Mouse (Mus musculus) embryonic facial prominence, embryonic 10.5 days (tissue): ENCODE measurements around the gene Zfp362. TPM values are rescaled to one million over a fixed set of nuclear protein-coding genes. Genes with fewer than 3 reads are reported as not detected.
A peak's percentile ranks its signal among the peaks of the same experiment; 100 is the strongest.

ENCODE experiments used
- DNase-seq: peaks from one replicate; pipeline ENCODE4 v3.0.0-alpha.2; 2017; ENCODE audit warnings: low spot score
- H3K27ac ChIP-seq: fragments of 300-500 bp; sonication (generic); replicated peaks from 2 replicates; pipeline ENCODE4 v1.5.1; 2016; ENCODE audit warnings: mild to moderate bottlenecking
- H3K27me3 ChIP-seq: fragments of 300-500 bp; sonication (generic); replicated peaks from 2 replicates; pipeline ENCODE4 v1.6.1; 2016; ENCODE audit warnings: low read depth, mild to moderate bottlenecking; ENCODE audit not compliant: poor library complexity, severe bottlenecking
- H3K36me3 ChIP-seq: fragments of 300-500 bp; sonication (generic); replicated peaks from 2 replicates; pipeline ENCODE4 v1.6.1; 2016; ENCODE audit warnings: mild to moderate bottlenecking, moderate library complexity
- H3K4me1 ChIP-seq: fragments of 300-500 bp; sonication (generic); 2 replicates; pipeline ENCODE4 v1.6.1; 2016
- H3K4me3 ChIP-seq: fragments of 300-500 bp; sonication (generic); 2 replicates; pipeline ENCODE4 v1.5.1; 2016; ENCODE audit warnings: mild to moderate bottlenecking, moderate library complexity
- H3K9me3 ChIP-seq: fragments of 300-500 bp; sonication (generic); 2 replicates; pipeline ENCODE4 v1.6.1; 2016; ENCODE audit warnings: mild to moderate bottlenecking
- WGBS: fragments of 180-500 bp; shearing (Covaris S2); methylation state at CpG from one replicate; pipeline ENCODE4 v1.1.7; 2016; 5-methylcytosine and 5-hydroxymethylcytosine counted together
- polyA plus RNA-seq: library from polyadenylated mRNA; unstranded; fragments of >200 nt; fragmentation: Nextera tagmentation; extraction: Ambion mirVana; gene quantifications from 2 replicates; pipeline ENCODE4 v1.2.1, GENCODE M21; 2016

Gene Zfp362
- polyA plus RNA-seq, 1 experiment from 2014 or later = 38.7 TPM

- H3K36me3 ChIP-seq = no peaks in the 10 kb centered on the region
- H3K4me3 ChIP-seq = no peak overlapping the region
- H3K4me1 ChIP-seq = peaks cover 16% of the 10 kb centered on the region
- H3K9me3 ChIP-seq = no peaks in the 10 kb centered on the region
- 72% methylated on average over 12 of the region's 12 CpGs for WGBS
- H3K27me3 ChIP-seq = no peaks in the 10 kb centered on the region
- H3K27ac ChIP-seq = no peak overlapping the region
- DNase-seq = no peak
These were observed 14.7 kb upstream of the Zfp362 start for GRCm38 (mm10) chr4:128820568-128820967.

DNA sequence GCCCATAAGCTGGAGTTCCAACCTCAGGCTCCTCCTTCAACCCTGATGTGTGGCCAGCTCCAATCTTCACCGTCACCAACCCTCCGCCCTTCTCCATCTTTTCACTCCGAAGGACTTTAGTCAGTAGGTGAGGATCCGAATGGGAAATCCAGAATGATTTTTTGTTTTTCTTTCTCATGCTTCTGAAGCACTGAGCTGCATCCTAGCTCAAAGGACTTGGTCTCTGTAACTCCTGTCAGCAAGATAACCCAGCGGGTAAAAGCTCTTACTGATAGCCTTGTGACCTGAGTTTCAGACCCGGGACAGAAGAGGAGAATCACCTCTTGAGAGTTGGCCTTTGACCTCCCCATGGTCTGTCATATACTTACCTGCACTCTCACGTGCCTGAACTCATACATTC, 11.2 kb upstream of the Zfp362 start:
- Histone ChIP-seq H3K27ac (no peak overlapping the region), H3K36me3 (no peaks in the 10 kb centered on the region), H3K9me3 (no peaks in the 10 kb centered on the region), H3K4me1 (peaks cover 31% of the 10 kb centered on the region), H3K27me3 (no peaks in the 10 kb centered on the region), H3K4me3 (no peak overlapping the region)
- no peak for DNase-seq
- WGBS = 60% methylated on average over 7 of the region's 7 CpGs

- DNase-seq = peak; percentile 82
- Histone ChIP-seq H3K27ac (peak overlapping the region; percentile 78), H3K27me3 (no peaks in the 10 kb centered on the region), H3K4me1 (peaks cover 44% of the 10 kb centered on the region), H3K4me3 (peak overlapping the region; percentile 64), H3K36me3 (no peaks in the 10 kb centered on the region), H3K9me3 (no peaks in the 10 kb centered on the region)
- 15% methylated on average over 16 of the region's 16 CpGs for WGBS
These were observed 5.7 kb upstream of the Zfp362 start for GRCm38 (mm10) chr4:128811382-128812056.

- H3K27me3 ChIP-seq = no peaks in the 10 kb centered on the region
- under 1% methylated on average over 15 of the region's 15 CpGs for WGBS
- peak overlapping the region; percentile 91 for H3K4me3 ChIP-seq
- H3K9me3 ChIP-seq = no peaks in the 10 kb centered on the region
- peak; percentile 87 for DNase-seq
- peaks cover 10% of the 10 kb centered on the region; the same call in 1 of the 2 replicates for H3K36me3 ChIP-seq
- peaks cover 52% of the 10 kb centered on the region for H3K4me1 ChIP-seq
- H3K27ac ChIP-seq = peak overlapping the region; percentile 99
These were observed 958 bp upstream of the Zfp362 start for GRCm38 (mm10) chr4:128806827-128807179.

- WGBS = 2% methylated on average over 74 of the region's 74 CpGs
- Histone ChIP-seq H3K36me3 (peaks cover 24% of the 10 kb centered on the region), H3K4me3 (peak overlapping the region; percentile 91), H3K4me1 (peaks cover 59% of the 10 kb centered on the region), H3K9me3 (no peaks in the 10 kb centered on the region), H3K27me3 (no peaks in the 10 kb centered on the region), H3K27ac (peak overlapping the region; percentile 99)
- DNase-seq = peak; percentile 63
These were observed 449 bp downstream of the Zfp362 start for GRCm38 (mm10) chr4:128805150-128806042.

DNA sequence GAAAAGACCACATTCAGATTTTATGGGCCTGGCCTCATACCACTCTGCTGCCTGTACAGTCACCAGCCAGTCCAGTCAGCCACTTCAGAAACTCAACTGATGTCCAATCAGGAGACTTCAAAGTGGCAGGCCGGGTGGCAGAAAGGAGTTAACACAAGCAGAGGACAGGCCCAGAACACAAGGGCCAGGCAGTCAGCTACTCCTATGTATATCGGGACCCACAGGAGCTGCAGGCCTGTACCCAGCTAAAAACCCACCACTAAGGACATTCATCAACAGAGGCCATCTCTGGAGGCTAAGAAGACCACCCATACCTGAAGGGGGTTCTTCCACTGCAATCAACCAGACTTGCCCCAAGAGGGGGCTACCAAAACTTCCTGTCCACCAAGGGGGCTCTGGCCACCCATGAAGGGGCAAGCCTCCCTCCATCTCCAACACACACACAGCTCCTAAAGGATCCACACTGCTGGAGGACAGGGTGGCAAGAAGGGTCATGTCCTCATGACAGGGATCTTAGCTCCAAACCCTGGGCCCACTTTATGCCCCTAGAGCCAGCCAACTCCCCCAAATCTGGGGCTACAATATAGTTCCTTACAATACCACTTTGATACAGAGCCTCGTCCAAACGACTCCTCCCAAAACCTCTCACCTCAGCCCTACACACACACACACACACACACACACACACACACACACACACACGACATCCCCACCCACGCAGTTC, 1.3 kb downstream of the Zfp362 start:
- peaks cover 32% of the 10 kb centered on the region for H3K36me3 ChIP-seq
- H3K4me1 ChIP-seq = peaks cover 67% of the 10 kb centered on the region
- H3K9me3 ChIP-seq = no peaks in the 10 kb centered on the region
- H3K27me3 ChIP-seq = no peaks in the 10 kb centered on the region
- peak overlapping the region; percentile 99 for H3K27ac ChIP-seq
- peak overlapping the region; percentile 91 for H3K4me3 ChIP-seq
- peak; percentile 54 for DNase-seq
- 4% methylated on average over 6 of the region's 6 CpGs for WGBS

- H3K4me3 ChIP-seq = peak overlapping the region; percentile 91
- 31% methylated on average over 5 of the region's 5 CpGs for WGBS
- H3K9me3 ChIP-seq = no peaks in the 10 kb centered on the region
- H3K36me3 ChIP-seq = peaks cover 36% of the 10 kb centered on the region
- H3K27ac ChIP-seq = peak overlapping the region; percentile 99
- peaks cover 77% of the 10 kb centered on the region for H3K4me1 ChIP-seq
- DNase-seq = no peak
- no peaks in the 10 kb centered on the region for H3K27me3 ChIP-seq
These were observed 2.3 kb downstream of the Zfp362 start for GRCm38 (mm10) chr4:128803569-128803968.

- DNase-seq = no peak
- 0 out of 2 replicates have a peak overlapping the region, but pooled peaks have one; percentile 14 for H3K27ac ChIP-seq
- H3K9me3 ChIP-seq = no peaks in the 10 kb centered on the region
- WGBS = 54% methylated on average over 9 of the region's 9 CpGs
- no peaks in the 10 kb centered on the region for H3K27me3 ChIP-seq
- H3K4me3 ChIP-seq = peak overlapping the region; percentile 91
- H3K4me1 ChIP-seq = peaks cover 85% of the 10 kb centered on the region
- H3K36me3 ChIP-seq = peaks cover 41% of the 10 kb centered on the region
These were observed 4.0 kb downstream of the Zfp362 start for GRCm38 (mm10) chr4:128801675-128802465.

DNA sequence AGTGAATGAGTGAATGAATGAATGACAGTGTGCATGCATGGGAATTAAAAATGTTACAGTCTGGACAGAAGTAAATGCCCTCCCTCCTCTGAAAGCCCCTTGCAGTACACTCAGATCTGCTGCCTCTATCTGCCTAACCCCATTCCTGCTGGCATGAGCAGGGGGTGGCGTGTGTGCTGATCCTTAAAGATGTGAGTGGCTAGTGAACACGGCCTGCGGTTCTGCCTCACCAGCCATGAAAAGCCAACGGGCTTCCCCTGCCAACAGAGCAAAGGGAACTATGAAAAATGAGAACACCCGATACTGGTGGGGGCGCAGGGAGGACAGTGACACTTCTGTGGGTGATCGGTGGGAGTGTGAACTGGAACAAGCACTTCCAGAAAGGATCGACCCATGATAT, 9.1 kb downstream of the Zfp362 start:
- H3K27ac ChIP-seq = 0 out of 2 replicates have a peak overlapping the region, but pooled peaks have one; percentile 78
- no peaks in the 10 kb centered on the region for H3K9me3 ChIP-seq
- H3K4me3 ChIP-seq = no peak overlapping the region
- peaks cover 92% of the 10 kb centered on the region for H3K4me1 ChIP-seq
- DNase-seq = no peak
- peaks cover 69% of the 10 kb centered on the region for H3K36me3 ChIP-seq
- 87% methylated on average over 8 of the region's 8 CpGs for WGBS
- H3K27me3 ChIP-seq = no peaks in the 10 kb centered on the region

DNA sequence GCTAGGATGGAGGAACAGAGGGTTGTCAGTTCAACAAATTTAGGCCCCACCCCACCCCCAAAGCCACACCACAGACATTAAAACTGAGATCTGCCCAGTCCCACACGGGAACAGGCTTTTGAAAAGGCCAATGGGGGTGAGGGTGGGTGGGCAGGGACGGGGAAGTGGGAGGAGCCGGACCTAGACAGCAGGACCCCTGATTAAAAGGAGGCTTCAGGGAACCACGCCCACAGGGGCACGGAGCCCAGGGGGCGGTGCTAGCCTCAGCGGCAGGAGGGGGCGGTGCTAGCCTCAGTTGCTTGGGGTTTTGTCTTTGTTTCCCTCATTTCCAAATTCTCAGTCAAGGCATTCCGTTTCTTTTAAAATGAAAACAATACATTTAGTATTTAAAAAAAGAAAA, 10.2 kb downstream of the Zfp362 start:
- H3K27ac ChIP-seq = peak overlapping the region; percentile 78
- H3K4me1 ChIP-seq = peaks cover 92% of the 10 kb centered on the region
- WGBS = 5% methylated on average over 9 of the region's 9 CpGs
- peak; percentile 80 for DNase-seq
- H3K4me3 ChIP-seq = peak overlapping the region; percentile 37
- no peaks in the 10 kb centered on the region for H3K9me3 ChIP-seq
- H3K36me3 ChIP-seq = peaks cover 69% of the 10 kb centered on the region
- no peaks in the 10 kb centered on the region for H3K27me3 ChIP-seq

DNA sequence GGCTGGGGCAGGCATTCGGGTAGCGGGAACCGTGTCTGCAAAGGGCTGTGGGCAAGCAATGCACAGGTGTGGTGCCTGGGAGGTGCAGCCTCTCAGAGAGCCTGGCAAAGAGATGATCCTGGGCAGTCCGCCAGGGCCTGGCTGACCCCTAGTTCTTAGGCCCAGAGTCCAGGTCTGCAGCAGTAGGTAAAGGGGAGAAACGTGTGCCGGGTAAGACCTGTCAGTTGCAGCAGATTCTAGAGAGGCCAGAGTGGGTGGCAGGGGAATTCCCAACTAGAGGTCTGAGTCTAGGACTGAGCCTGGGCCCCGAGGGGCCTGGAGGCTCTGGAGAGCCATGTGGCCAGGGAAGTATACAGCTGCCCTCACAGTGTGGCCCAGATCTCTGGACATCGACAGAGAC, 11.6 kb downstream of the Zfp362 start:
- Histone ChIP-seq H3K27me3 (no peaks in the 10 kb centered on the region), H3K27ac (no peak overlapping the region), H3K36me3 (peaks cover 70% of the 10 kb centered on the region), H3K9me3 (no peaks in the 10 kb centered on the region), H3K4me3 (no peak overlapping the region), H3K4me1 (peaks cover 92% of the 10 kb centered on the region)
- 93% methylated on average over 8 of the region's 8 CpGs for WGBS
- DNase-seq = no peak

GRCm38 (mm10) chr4:128793710-128794109, 12.1 kb downstream of the Zfp362 start:
- no peaks in the 10 kb centered on the region for H3K9me3 ChIP-seq
- peaks cover 75% of the 10 kb centered on the region for H3K36me3 ChIP-seq
- 61% methylated on average over 1 of the region's 1 CpGs for WGBS
- no peaks in the 10 kb centered on the region for H3K27me3 ChIP-seq
- no peak overlapping the region for H3K27ac ChIP-seq
- no peak for DNase-seq
- no peak overlapping the region for H3K4me3 ChIP-seq
- peaks cover 88% of the 10 kb centered on the region for H3K4me1 ChIP-seq
